Mouse (Mus musculus) lung, adult 2 months (tissue): Measurements from ENCODE around the gene Spg7.

Source experiments
- CTCF ChIP-seq: fragments of 200-500 bp; IDR thresholded peaks from 2 replicates; pipeline ENCODE4 v1.5.1; 2011; ENCODE audit warnings: mild to moderate bottlenecking, low read length, control low read depth; ENCODE audit not compliant: insufficient read depth
- POLR2A ChIP-seq: fragments of 200-500 bp; IDR thresholded peaks from 2 replicates; pipeline ENCODE4 v1.6.1; 2011; ENCODE audit warnings: low read depth, mild to moderate bottlenecking, control low read depth, low read length, borderline replicate concordance; ENCODE audit errors: extremely low read depth

DNA sequence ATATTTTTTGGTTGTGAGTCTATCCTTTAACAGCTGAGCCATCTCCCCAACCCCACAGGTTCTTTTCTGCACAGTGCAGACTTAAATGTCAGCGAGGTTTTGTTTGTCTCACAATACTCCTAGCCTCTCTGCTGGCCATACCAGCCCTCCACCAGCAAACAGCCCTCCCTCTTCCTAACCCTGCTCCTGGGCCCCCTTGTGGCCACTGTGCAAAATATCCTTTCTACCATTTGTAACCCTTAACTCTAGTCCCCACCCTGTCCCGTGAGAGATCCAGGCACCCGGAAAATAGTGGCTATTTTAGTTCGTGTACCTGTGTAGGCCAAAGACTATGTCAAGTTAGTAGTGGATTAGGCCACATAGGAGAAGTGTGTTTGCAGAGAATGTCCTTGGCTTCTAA lies 47.9 kb downstream of the Spg7 start:
- peak; percentile 75 for TF ChIP-seq CTCF
- TF ChIP-seq POLR2A = no peak
